Mouse (Mus musculus) heart, adult 8-10 months (tissue): ENCODE measurements around the gene Rtl1. TPM values are rescaled to one million over a fixed set of nuclear protein-coding genes. Genes with fewer than 3 reads are reported as not detected.

Source experiments
- DNase-seq: peaks from one replicate; pipeline ENCODE4 v3.0.0; 2022; ENCODE audit warnings: low spot score
- total RNA-seq, 4 experiments: library from RNA; stranded (reverse); gene quantifications; 2 replicates each; pipeline ENCODE4 v1.2.4; 2022

The Rtl1 gene
- under 1 TPM in 1 of 4 experiments, not detected in 3; 0.05 TPM for total RNA-seq

- no peak for DNase-seq
Measured at GRCm38 (mm10) chr12:109600230-109600629, at the start of gene Rtl1. Gene Rtl1, minus strand, starts transcription at chr12:109600330.

- DNase-seq = no peak
Measured at GRCm38 (mm10) chr12:109640560-109641167, 40.5 kb upstream of the Rtl1 start.

- DNase-seq = no peak
Measured at GRCm38 (mm10) chr12:109632035-109632434, 31.9 kb upstream of the Rtl1 start.

- no peak for DNase-seq
Measured at GRCm38 (mm10) chr12:109628887-109629286, 28.8 kb upstream of the Rtl1 start.

GRCm38 (mm10) chr12:109626910-109627309 is 26.8 kb upstream of the Rtl1 start:
- DNase-seq = no peak

- no peak for DNase-seq
Measured at GRCm38 (mm10) chr12:109620196-109620595, 20.1 kb upstream of the Rtl1 start.

GRCm38 (mm10) chr12:109617993-109618392 is 17.9 kb upstream of the Rtl1 start:
- DNase-seq = no peak

GRCm38 (mm10) chr12:109617126-109617525 is 17.0 kb upstream of the Rtl1 start:
- no peak for DNase-seq

- DNase-seq = no peak
Measured at GRCm38 (mm10) chr12:109615371-109615770, 15.2 kb upstream of the Rtl1 start.

GRCm38 (mm10) chr12:109614416-109614815 is 14.3 kb upstream of the Rtl1 start:
- no peak for DNase-seq

- DNase-seq = no peak
Measured at GRCm38 (mm10) chr12:109612392-109613385, 12.6 kb upstream of the Rtl1 start.

- DNase-seq = no peak
Measured at GRCm38 (mm10) chr12:109608576-109609440, 8.7 kb upstream of the Rtl1 start.

GRCm38 (mm10) chr12:109607953-109608352 is 7.8 kb upstream of the Rtl1 start:
- no peak for DNase-seq

- no peak for DNase-seq
Measured at GRCm38 (mm10) chr12:109607191-109607590, 7.1 kb upstream of the Rtl1 start.

- no peak for DNase-seq
Measured at GRCm38 (mm10) chr12:109604982-109605721, 5.0 kb upstream of the Rtl1 start.

GRCm38 (mm10) chr12:109598551-109599250 is 1.4 kb downstream of the Rtl1 start:
- DNase-seq = no peak

GRCm38 (mm10) chr12:109596726-109597125 is 3.4 kb downstream of the Rtl1 start:
- no peak for DNase-seq

GRCm38 (mm10) chr12:109596232-109596631 is 3.9 kb downstream of the Rtl1 start:
- DNase-seq = peak; percentile 1

GRCm38 (mm10) chr12:109595753-109596152 is 4.4 kb downstream of the Rtl1 start:
- peak; percentile 34 for DNase-seq

- no peak for DNase-seq
Measured at GRCm38 (mm10) chr12:109594961-109595360, 5.2 kb downstream of the Rtl1 start.
